ENCODE assay signal across 8 mouse cellular contexts in the genomic region with DNA sequence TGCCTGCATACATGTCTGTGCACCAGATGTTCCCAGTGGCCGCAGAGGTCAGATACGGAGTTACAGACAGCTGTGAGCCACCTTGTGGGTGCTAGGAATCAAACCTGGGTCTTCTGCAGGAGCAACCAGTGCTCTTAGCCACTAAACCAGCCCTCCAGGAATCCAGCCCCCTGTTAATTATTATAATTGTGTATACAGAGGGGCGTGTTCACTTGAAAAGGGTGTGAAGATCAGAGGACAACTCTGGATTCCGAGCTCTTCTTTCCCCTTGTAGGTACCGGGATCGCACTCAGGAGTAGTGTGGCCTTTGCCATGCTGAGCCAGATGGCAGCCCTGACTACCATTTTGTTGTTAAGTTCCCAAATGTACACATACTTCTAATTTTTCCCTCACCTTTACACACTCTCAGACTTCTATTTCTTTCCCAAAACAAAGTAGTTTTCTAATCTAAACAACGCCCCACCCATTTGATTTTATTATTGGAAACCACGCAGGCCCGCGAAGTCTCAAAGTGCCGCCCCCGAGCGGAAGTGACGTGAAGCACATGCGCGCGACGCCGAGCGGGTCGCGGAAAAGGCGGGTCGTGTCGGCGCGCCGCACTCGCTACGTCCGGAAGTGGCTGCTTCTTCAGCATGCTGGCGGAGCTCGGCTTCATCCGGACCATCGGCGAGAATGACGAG. TPM values are rescaled to one million over a fixed set of nuclear protein-coding genes. Genes with fewer than 3 reads are reported as not detected.
DNase-seq lines count a peak whose midpoint lies in the region; ATAC-seq and TF ChIP-seq lines count a peak whose summit lies in the region.

Gene Ddx27, plus strand, starts transcription at position 492 of the 680 bp plus-strand sequence.

- peak; percentile 90 for ATAC-seq in forebrain, embryonic 12.5 days (ENCODE audit: low FRiP score)
- ATAC-seq in heart, postnatal 0 days (ENCODE audit: insufficient read depth, low read depth): peak; percentile 90
- peak; percentile 91 for ATAC-seq in liver, embryonic 16.5 days (ENCODE audit: low read depth)
- ATAC-seq in neural tube, embryonic 13.5 days (ENCODE audit: low read depth): peak; percentile 86

- peak within 1 kb of the TSS; percentile 99 for H3K4me3 ChIP-seq in E14TG2a.4 (replicated peaks; ENCODE audit: low read length)
- H3K4me3 ChIP-seq in forebrain, embryonic 12.5 days (replicated peaks): peak within 1 kb of the TSS; percentile 88
- H3K4me3 ChIP-seq in heart, postnatal 0 days (ENCODE audit: low read depth, low read length): peak within 1 kb of the TSS; percentile 75
- H3K4me3 ChIP-seq in liver, embryonic 16.5 days (ENCODE audit: low read depth, low read length): peak within 1 kb of the TSS; percentile 94
- H3K4me3 ChIP-seq in neural tube, embryonic 13.5 days: peak within 1 kb of the TSS; percentile 89
- H3K4me3 ChIP-seq in testis, adult 2 months (ENCODE audit: control insufficient read depth, low read depth, low read length): peak within 1 kb of the TSS; percentile 92

- H3K9ac ChIP-seq in forebrain, embryonic 12.5 days: peak within 1 kb of the TSS; percentile 77
- H3K9ac ChIP-seq in heart, postnatal 0 days (replicated peaks; ENCODE audit: low read depth, low read length): peak within 1 kb of the TSS; percentile 70
- H3K9ac ChIP-seq in liver, embryonic 16.5 days (ENCODE audit: low read depth, low read length): peak within 1 kb of the TSS; percentile 87
- H3K9ac ChIP-seq in neural tube, embryonic 13.5 days: peak within 1 kb of the TSS; percentile 83

- H3K9me3 ChIP-seq in E14TG2a.4 (ENCODE audit: low read length): no peaks in the 10 kb centered on the region
- no peaks in the 10 kb centered on the region for H3K9me3 ChIP-seq in forebrain, embryonic 12.5 days
- no peaks in the 10 kb centered on the region for H3K9me3 ChIP-seq in heart, postnatal 0 days (replicated peaks; ENCODE audit: control insufficient read depth, low read length)
- H3K9me3 ChIP-seq in liver, embryonic 16.5 days (replicated peaks; ENCODE audit: control insufficient read depth, low read length): no peaks in the 10 kb centered on the region
- H3K9me3 ChIP-seq in neural tube, embryonic 13.5 days: no peaks in the 10 kb centered on the region

- TF ChIP-seq POLR2A in testis, adult 2 months (IDR thresholded peaks at IDR 0.05; ENCODE audit: control insufficient read depth, low read depth, low read length): peak; percentile 75

- H3K4me1 ChIP-seq in E14TG2a.4 (replicated peaks; ENCODE audit: low read depth, low read length): peaks cover 26% of the 10 kb centered on the region
- H3K4me1 ChIP-seq in forebrain, embryonic 12.5 days: peaks cover 20% of the 10 kb centered on the region
- H3K4me1 ChIP-seq in heart, postnatal 0 days (ENCODE audit: control insufficient read depth, insufficient read depth): peaks cover 12% of the 10 kb centered on the region
- H3K4me1 ChIP-seq in liver, embryonic 16.5 days (ENCODE audit: control insufficient read depth, low read depth, low read length): peaks cover 24% of the 10 kb centered on the region
- peaks cover 19% of the 10 kb centered on the region for H3K4me1 ChIP-seq in neural tube, embryonic 13.5 days (replicated peaks)
- peaks cover 6% of the 10 kb centered on the region; the same call in 1 of the 2 replicates for H3K4me1 ChIP-seq in testis, adult 2 months (ENCODE audit: control insufficient read depth, insufficient read depth, low read length)

- peak within 1 kb of the TSS; percentile 96 for H3K4me2 ChIP-seq in forebrain, embryonic 12.5 days
- H3K4me2 ChIP-seq in heart, postnatal 0 days (ENCODE audit: low read depth, low read length): peak within 1 kb of the TSS; percentile 94
- peak within 1 kb of the TSS; percentile 80 for H3K4me2 ChIP-seq in liver, embryonic 16.5 days (ENCODE audit: low read depth, low read length)
- H3K4me2 ChIP-seq in neural tube, embryonic 13.5 days: peak within 1 kb of the TSS; percentile 98

- peak; percentile 69 for TF ChIP-seq EP300 in heart, postnatal 0 days (IDR thresholded peaks at IDR 0.05; ENCODE audit: low read depth)

- H3K36me3 ChIP-seq in E14TG2a.4 (ENCODE audit: insufficient read depth, low read length): peaks cover 39% of the 10 kb centered on the region
- peaks cover 21% of the 10 kb centered on the region for H3K36me3 ChIP-seq in forebrain, embryonic 12.5 days (replicated peaks)
- peaks cover 20% of the 10 kb centered on the region for H3K36me3 ChIP-seq in heart, postnatal 0 days (replicated peaks; ENCODE audit: control insufficient read depth, insufficient read depth, low read length)
- peaks cover 8% of the 10 kb centered on the region for H3K36me3 ChIP-seq in liver, embryonic 16.5 days (ENCODE audit: control insufficient read depth, insufficient read depth)
- peaks cover 21% of the 10 kb centered on the region for H3K36me3 ChIP-seq in neural tube, embryonic 13.5 days
- H3K36me3 ChIP-seq in testis, adult 2 months (ENCODE audit: control insufficient read depth, insufficient read depth, low read length): no peaks in the 10 kb centered on the region; the same call in 1 of the 2 replicates

- peak within 1 kb of the TSS; percentile 66 for H3K27ac ChIP-seq in forebrain, embryonic 12.5 days
- peak within 1 kb of the TSS; percentile 80 for H3K27ac ChIP-seq in heart, postnatal 0 days (ENCODE audit: low read depth)
- peak within 1 kb of the TSS; percentile 91 for H3K27ac ChIP-seq in liver, embryonic 16.5 days (ENCODE audit: low read length)
- peak within 1 kb of the TSS; percentile 54 for H3K27ac ChIP-seq in neural tube, embryonic 13.5 days (replicated peaks)
- H3K27ac ChIP-seq in testis, adult 2 months (ENCODE audit: control insufficient read depth, insufficient read depth, low read depth, low read length): peak within 1 kb of the TSS; percentile 4

- peak; percentile 91 for DNase-seq in c-Kit-positive CD71-positive TER-119-positive erythroid progenitor cells, embryonic 14.5 days (ENCODE audit: low spot score)
- peak; percentile 92 for DNase-seq in heart, postnatal 0 days (ENCODE audit: low spot score)
- DNase-seq in kidney, postnatal 4 days: peak; percentile 95 to 96

- 2% methylated on average over 37 of the region's 37 CpGs for WGBS in forebrain, embryonic 12.5 days
- WGBS in heart, postnatal 0 days: 2% methylated on average over 37 of the region's 37 CpGs
- WGBS in liver, embryonic 16.5 days (ENCODE audit: insufficient replicate concordance): 2% methylated on average over 37 of the region's 37 CpGs
- 2% methylated on average over 37 of the region's 37 CpGs for WGBS in neural tube, embryonic 13.5 days

- H3K27me3 ChIP-seq in E14TG2a.4 (ENCODE audit: insufficient read depth, low read length): peaks cover 4% of the 10 kb centered on the region; the same call in 1 of the 2 replicates
- H3K27me3 ChIP-seq in forebrain, embryonic 12.5 days: no peaks in the 10 kb centered on the region
- no peaks in the 10 kb centered on the region for H3K27me3 ChIP-seq in heart, postnatal 0 days (ENCODE audit: control insufficient read depth, insufficient read depth, low read length)
- H3K27me3 ChIP-seq in liver, embryonic 16.5 days (ENCODE audit: control insufficient read depth, insufficient read depth, low read depth, low read length): no peaks in the 10 kb centered on the region
- no peaks in the 10 kb centered on the region; the same call in 1 of the 2 replicates for H3K27me3 ChIP-seq in neural tube, embryonic 13.5 days
- no peaks in the 10 kb centered on the region for H3K27me3 ChIP-seq in testis, adult 2 months (ENCODE audit: control insufficient read depth, insufficient read depth, low read length)

- no peak for TF ChIP-seq CTCF in E14TG2a.4 (conservative IDR thresholded peaks at IDR 0.05; ENCODE audit: low read length)
- TF ChIP-seq CTCF in heart, postnatal 0 days (IDR thresholded peaks at IDR 0.05; ENCODE audit: low read depth): peak; percentile 1; the same call in 1 of the 2 replicates
- no peak for TF ChIP-seq CTCF in testis, adult 2 months (IDR thresholded peaks at IDR 0.05; ENCODE audit: control insufficient read depth, insufficient read depth, insufficient replicate concordance, low read depth, low read length)

RNA-seq across cellular contexts. Expression of gene Ddx27, which starts in this region (rescaled TPM):
- 55.9 and 56.6 TPM in 2 replicates for polyA plus RNA-seq in forebrain, embryonic 12.5 days (2016; fragmentation: Nextera tagmentation; extraction: Ambion mirVana)
- 11.1 and 13.9 TPM in 2 replicates for total RNA-seq in heart, postnatal 0 days (2014; rRNA removed; ENCODE audit: low replicate concordance)
- polyA plus RNA-seq in heart, postnatal 0 days (2015; fragmentation: Nextera tagmentation; extraction: Ambion mirVana): 17.2 and 17.3 TPM in 2 replicates
- 32.9 and 36.0 TPM in 2 replicates for polyA plus RNA-seq in liver, embryonic 16.5 days (2015; fragmentation: Nextera tagmentation; extraction: Ambion mirVana)
- 35.5 and 38.5 TPM in 2 replicates for polyA plus RNA-seq in neural tube, embryonic 13.5 days (2015; fragmentation: Nextera tagmentation; extraction: Ambion mirVana)
- 17.5 and 19.1 TPM in 2 replicates for polyA plus RNA-seq in testis, adult 2 months (2012; rRNA removed)

Comparison
In these comparisons a context has a peak if more than half of its experiments do, and no peak if none do; other contexts are left out.
1. Peak in every context shown above with its lines: DNase-seq, ATAC-seq, H3K4me3 ChIP-seq and H3K27ac ChIP-seq.
2. H3K27ac ChIP-seq: peak in every context shown above with its lines; median percentile 91 in liver, embryonic 16.5 days; 80 in heart, postnatal 0 days; 66 in forebrain, embryonic 12.5 days; 54 in neural tube, embryonic 13.5 days; 4 in testis, adult 2 months.